Mouse (Mus musculus) MEL (cell line): ENCODE data around the gene Krt80. TPM values are rescaled to one million over a fixed set of nuclear protein-coding genes. Genes with fewer than 3 reads are reported as not detected.
A peak's percentile ranks its signal among the peaks of the same experiment; 100 is the strongest.

ENCODE experiments used
- DNase-seq: peaks from one replicate; pipeline ENCODE4 v3.0.0; 2011; ENCODE audit warnings: low read depth, low spot score
- H3K27ac ChIP-seq: 2 replicates; pipeline ENCODE4 v1.5.1; 2012; ENCODE audit warnings: low read depth, mild to moderate bottlenecking, control low read depth, low read length, moderate library complexity; ENCODE audit not compliant: control insufficient read depth
- H3K27me3 ChIP-seq, 2 experiments: fragments of 150-350 bp in 1 of 2; sonication (generic) in 1 of 2; 2 replicates each; pipeline ENCODE4 v1.6.1; 2012; ENCODE audit warnings: low read length in 2 of 2, mild to moderate bottlenecking in 2 of 2, improper control_type of control experiment in 1 of 2, moderate library complexity in 1 of 2; ENCODE audit not compliant: insufficient read depth in 2 of 2, control insufficient read depth in 1 of 2
- H3K36me3 ChIP-seq, 2 experiments: 2 replicates each; pipeline ENCODE4 v1.6.1; 2012 to 2014; ENCODE audit warnings: low read length in 2 of 2, improper control_type of control experiment in 1 of 2, inconsistent platforms in 1 of 2, mild to moderate bottlenecking in 1 of 2; ENCODE audit not compliant: insufficient read depth in 2 of 2, control insufficient read depth in 1 of 2
- H3K4me1 ChIP-seq, 2 experiments: fragments of 150-350 bp in 1 of 2; sonication (generic) in 1 of 2; 2 replicates each; pipeline ENCODE4 v1.6.1; 2012; ENCODE audit warnings: low read length in 2 of 2, improper control_type of control experiment in 1 of 2, mild to moderate bottlenecking in 1 of 2; ENCODE audit not compliant: insufficient read depth in 2 of 2, control insufficient read depth in 1 of 2
- H3K4me3 ChIP-seq, 2 experiments: fragments of 150-350 bp in 1 of 2; sonication (generic) in 1 of 2; 2 replicates each; pipeline ENCODE4 v1.5.1; 2012; ENCODE audit warnings: low read depth in 2 of 2, low read length in 2 of 2, mild to moderate bottlenecking in 2 of 2, moderate library complexity in 2 of 2, control low read depth in 1 of 2, improper control_type of control experiment in 1 of 2; ENCODE audit not compliant: control insufficient read depth in 1 of 2, insufficient read depth in 1 of 2
- H3K79me2 ChIP-seq: 2 replicates; pipeline ENCODE4 v1.6.1; 2012; ENCODE audit warnings: mild to moderate bottlenecking, low read length, moderate library complexity; ENCODE audit not compliant: control insufficient read depth, poor library complexity, insufficient read depth
- H3K9ac ChIP-seq: 2 replicates; pipeline ENCODE4 v1.6.1; 2012; ENCODE audit warnings: low read depth, mild to moderate bottlenecking, control low read depth, low read length, moderate library complexity; ENCODE audit not compliant: control insufficient read depth, poor library complexity, severe bottlenecking
- H3K9me3 ChIP-seq: fragments of 150-350 bp; sonication (generic); replicated peaks from 2 replicates; pipeline ENCODE4 v1.6.1; 2012; ENCODE audit warnings: mild to moderate bottlenecking, low read length, improper control_type of control experiment, moderate library complexity; ENCODE audit not compliant: insufficient read depth
- CHD1 ChIP-seq: IDR thresholded peaks from 2 replicates; pipeline ENCODE4 v1.6.1; 2012; ENCODE audit warnings: low read depth, mild to moderate bottlenecking, inconsistent platforms, low read length, improper control_type of control experiment
- CHD2 ChIP-seq: IDR thresholded peaks from 2 replicates; pipeline ENCODE4 v1.6.1; 2011; ENCODE audit warnings: low read length, improper control_type of control experiment
- CTCF ChIP-seq, 3 experiments: IDR thresholded peaks in 2 of 3; conservative IDR thresholded peaks in 1 of 3; 2 replicates each; pipeline ENCODE4 v1.5.1; 2011 to 2012; ENCODE audit warnings: low read length in 3 of 3, low read depth in 2 of 3, mild to moderate bottlenecking in 2 of 3, improper control_type of control experiment in 1 of 3, inconsistent platforms in 1 of 3, mixed read lengths in 1 of 3, moderate library complexity in 1 of 3; ENCODE audit not compliant: control insufficient read depth in 1 of 3, insufficient read depth in 1 of 3, poor library complexity in 1 of 3, severe bottlenecking in 1 of 3
- E2F4 ChIP-seq: IDR thresholded peaks from 2 replicates; pipeline ENCODE4 v1.6.1; 2011; ENCODE audit warnings: low read depth, low read length, improper control_type of control experiment, borderline replicate concordance
- EP300 ChIP-seq, 2 experiments: IDR thresholded peaks; 2 replicates each; pipeline ENCODE4 v1.6.1; 2011; ENCODE audit warnings: improper control_type of control experiment in 2 of 2, low read length in 2 of 2, low read depth in 1 of 2, mild to moderate bottlenecking in 1 of 2
- ETS1 ChIP-seq: IDR thresholded peaks from 2 replicates; pipeline ENCODE4 v1.6.1; 2012; ENCODE audit warnings: low read depth, mild to moderate bottlenecking, inconsistent platforms, low read length, improper control_type of control experiment, moderate library complexity
- GATA1 ChIP-seq: IDR thresholded peaks from 2 replicates; pipeline ENCODE4 v1.6.1; 2011; ENCODE audit warnings: low read depth, low read length, improper control_type of control experiment
- MAFK ChIP-seq: IDR thresholded peaks from 2 replicates; pipeline ENCODE4 v1.6.1; 2011; ENCODE audit warnings: low read depth, mild to moderate bottlenecking, low read length, improper control_type of control experiment, borderline replicate concordance
- MAX ChIP-seq: IDR thresholded peaks from 2 replicates; pipeline ENCODE4 v1.6.1; 2011; ENCODE audit warnings: low read length, improper control_type of control experiment
- MAZ ChIP-seq: IDR thresholded peaks from 2 replicates; pipeline ENCODE4 v1.6.1; 2012; ENCODE audit warnings: low read depth, mild to moderate bottlenecking, inconsistent platforms, low read length, improper control_type of control experiment
- MEF2A ChIP-seq: IDR thresholded peaks from 2 replicates; pipeline ENCODE4 v1.6.1; 2014; ENCODE audit warnings: low read depth, mild to moderate bottlenecking, inconsistent platforms, low read length, improper control_type of control experiment; ENCODE audit not compliant: poor library complexity, insufficient replicate concordance, severe bottlenecking; ENCODE audit errors: extremely low read depth
- MXI1 ChIP-seq: IDR thresholded peaks from 2 replicates; pipeline ENCODE4 v1.6.1; 2011; ENCODE audit warnings: mild to moderate bottlenecking, low read depth, low read length, improper control_type of control experiment
- MYB ChIP-seq: IDR thresholded peaks from 2 replicates; pipeline ENCODE4 v1.6.1; 2011; ENCODE audit warnings: mild to moderate bottlenecking, low read depth, low read length, improper control_type of control experiment
- MYC ChIP-seq: IDR thresholded peaks from 2 replicates; pipeline ENCODE4 v1.6.1; 2011; ENCODE audit warnings: low read depth, mild to moderate bottlenecking, low read length, improper control_type of control experiment, moderate library complexity
- NELFE ChIP-seq: IDR thresholded peaks from 2 replicates; pipeline ENCODE4 v1.6.1; 2011; ENCODE audit warnings: low read depth, low read length, improper control_type of control experiment
- POLR2AphosphoS5 ChIP-seq: IDR thresholded peaks from 2 replicates; pipeline ENCODE4 v1.6.1; 2012; ENCODE audit warnings: low read depth, borderline replicate concordance, mild to moderate bottlenecking, inconsistent platforms, low read length, moderate library complexity, mixed read lengths
- RAD21 ChIP-seq: IDR thresholded peaks from 2 replicates; pipeline ENCODE4 v1.6.1; 2011; ENCODE audit warnings: mild to moderate bottlenecking, low read depth, low read length, improper control_type of control experiment
- SIN3A ChIP-seq: IDR thresholded peaks from 2 replicates; pipeline ENCODE4 v1.6.1; 2012; ENCODE audit warnings: low read length, improper control_type of control experiment, inconsistent platforms
- SMC3 ChIP-seq: IDR thresholded peaks from 2 replicates; pipeline ENCODE4 v1.6.1; 2011; ENCODE audit warnings: low read depth, low read length, improper control_type of control experiment
- TBP ChIP-seq: IDR thresholded peaks from 2 replicates; pipeline ENCODE4 v1.8.0; 2011; ENCODE audit warnings: low read depth, low read length, improper control_type of control experiment
- TCF12 ChIP-seq: IDR thresholded peaks from 2 replicates; pipeline ENCODE4 v1.6.1; 2014; ENCODE audit warnings: low read depth, mild to moderate bottlenecking, inconsistent platforms, low read length, improper control_type of control experiment, moderate library complexity
- UBTF ChIP-seq: IDR thresholded peaks from 2 replicates; pipeline ENCODE4 v1.6.1; 2012; ENCODE audit warnings: low read depth, mild to moderate bottlenecking, inconsistent platforms, low read length, improper control_type of control experiment, moderate library complexity, borderline replicate concordance; ENCODE audit not compliant: insufficient read depth
- ZC3H11A ChIP-seq: IDR thresholded peaks from 2 replicates; pipeline ENCODE4 v1.6.1; 2012; ENCODE audit warnings: low read depth, mild to moderate bottlenecking, inconsistent platforms, low read length, improper control_type of control experiment
- ZKSCAN1 ChIP-seq: IDR thresholded peaks from 2 replicates; pipeline ENCODE4 v1.6.1; 2012; ENCODE audit warnings: low read depth, mild to moderate bottlenecking, inconsistent platforms, low read length, improper control_type of control experiment, moderate library complexity
- ZNF384 ChIP-seq: IDR thresholded peaks from 2 replicates; pipeline ENCODE4 v1.6.1; 2012; ENCODE audit warnings: low read depth, mild to moderate bottlenecking, inconsistent platforms, low read length, improper control_type of control experiment
- polyA plus RNA-seq, 2 experiments: library from polyadenylated mRNA; stranded (reverse) in 1 of 2; unstranded in 1 of 2; fragments of >175 nt in 1 of 2; fragments of >200 nt in 1 of 2; gene quantifications; 2 replicates each; pipeline versions ENCODE4 v1.2.1 to v1.2.4; 2012; ENCODE audit warnings: low replicate concordance in 2 of 2, low read depth in 1 of 2; ENCODE audit not compliant: insufficient read length in 2 of 2, insufficient read depth in 1 of 2, missing spikeins in 1 of 2
- total RNA-seq: library from RNA; depleted of rRNA; stranded (reverse); fragments of 300-350 nt; gene quantifications from 2 replicates; pipeline ENCODE4 v1.2.3, GENCODE M21; 2012

The Krt80 gene
- total and polyA plus RNA-seq, 3 experiments = not detected

- no peak overlapping the region for H3K4me3 ChIP-seq
- no peak overlapping the region for H3K9ac ChIP-seq
- H3K79me2 ChIP-seq = no peaks in the 10 kb centered on the region
- DNase-seq = no peak
- TF ChIP-seq POLR2AphosphoS5 = no peak
- TF ChIP-seq MAZ = no peak
- TF ChIP-seq TCF12 = no peak
- TF ChIP-seq CHD1 = no peak
- TF ChIP-seq NELFE = no peak
- no peak for TF ChIP-seq EP300 (IDR thresholded peaks at IDR 0.05; ENCODE audit: low read depth in 1 of 2, low read length in 2 of 2)
- TF ChIP-seq, all 39 proteins: peak for 0
- Histone ChIP-seq H3K9me3 (no peaks in the 10 kb centered on the region), H3K36me3 (no peaks in the 10 kb centered on the region), H3K4me1 (no peaks in the 10 kb centered on the region), H3K27ac (no peak overlapping the region), H3K27me3 (no peaks in the 10 kb centered on the region)
Observed at GRCm38 (mm10) chr15:101329564-101329892, 40.4 kb downstream of the Krt80 start.

- TF ChIP-seq CTCF (IDR thresholded peaks at IDR 0.05 in 2 of 3, conservative IDR thresholded peaks at IDR 0.05 in 1 of 3; ENCODE audit: control insufficient read depth in 1 of 3, insufficient read depth in 1 of 3, low read depth in 2 of 3, low read length in 3 of 3, poor library complexity in 1 of 3, severe bottlenecking in 1 of 3) = no peak
- no peak overlapping the region for H3K9ac ChIP-seq
- no peak for DNase-seq
- H3K27ac ChIP-seq = no peak overlapping the region
- no peak overlapping the region for H3K4me3 ChIP-seq
- H3K79me2 ChIP-seq = no peaks in the 10 kb centered on the region
- H3K27me3 ChIP-seq = no peaks in the 10 kb centered on the region
- no peaks in the 10 kb centered on the region for H3K4me1 ChIP-seq
- H3K36me3 ChIP-seq = no peaks in the 10 kb centered on the region
- H3K9me3 ChIP-seq = no peaks in the 10 kb centered on the region
Observed at GRCm38 (mm10) chr15:101328876-101329563, 40.9 kb downstream of the Krt80 start.

DNA sequence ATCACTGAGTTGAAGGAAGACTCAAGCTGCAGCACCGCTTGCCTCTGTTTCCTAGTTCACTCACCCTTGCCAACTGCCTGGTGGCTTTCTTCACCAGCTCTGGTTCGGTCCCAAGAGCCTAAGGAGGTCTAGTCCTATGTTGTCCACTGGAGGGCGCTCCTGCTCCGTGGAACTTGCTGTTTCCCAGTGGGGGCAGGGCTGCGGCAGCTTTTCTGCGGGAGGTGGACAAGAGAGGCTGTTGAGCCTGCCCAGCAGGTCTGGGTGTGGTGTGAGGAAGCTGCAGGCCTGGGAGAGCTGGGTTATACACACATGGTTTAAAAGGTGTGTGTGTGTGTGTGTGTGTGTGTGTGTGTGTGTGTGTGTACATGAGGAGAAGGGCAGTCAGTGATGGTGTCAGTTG lies 42.7 kb downstream of the Krt80 start:
- no peak overlapping the region for H3K9ac ChIP-seq
- H3K36me3 ChIP-seq = no peaks in the 10 kb centered on the region
- no peaks in the 10 kb centered on the region for H3K27me3 ChIP-seq
- no peaks in the 10 kb centered on the region for H3K4me1 ChIP-seq
- H3K9me3 ChIP-seq = no peaks in the 10 kb centered on the region
- H3K4me3 ChIP-seq = no peak overlapping the region
- no peak overlapping the region for H3K27ac ChIP-seq
- no peaks in the 10 kb centered on the region for H3K79me2 ChIP-seq
- DNase-seq = peak; percentile 86
- TF ChIP-seq CHD2 = peak; percentile 84
- TF ChIP-seq SMC3 = peak; percentile 94
- no peak for TF ChIP-seq MAFK
- TF ChIP-seq GATA1 = no peak
- no peak for TF ChIP-seq MAX
- TF ChIP-seq MAZ = peak; percentile 88
- TF ChIP-seq MXI1 = no peak; the same call in 1 of the 2 replicates
- no peak for TF ChIP-seq POLR2AphosphoS5
- no peak for TF ChIP-seq NELFE
- TF ChIP-seq RAD21 = no peak; the same call in none of the 2 replicates
- no peak for TF ChIP-seq MEF2A
- TF ChIP-seq EP300 (IDR thresholded peaks at IDR 0.05; ENCODE audit: low read depth in 1 of 2, low read length in 2 of 2) = peak in 1 of 2 experiments; percentile 38; a peak in 1 of 4 replicates
- no peak for TF ChIP-seq ZNF384
- no peak for TF ChIP-seq E2F4
- TF ChIP-seq ETS1 = no peak
- TF ChIP-seq SIN3A = peak; percentile 78
- TF ChIP-seq UBTF = no peak
- 0 out of 2 replicates have a peak, but pooled peaks have one; percentile 12 for TF ChIP-seq MYB
- no peak for TF ChIP-seq TBP
- no peak for TF ChIP-seq ZKSCAN1
- TF ChIP-seq CHD1 = no peak
- peak; percentile 90 for TF ChIP-seq ZC3H11A
- TF ChIP-seq MYC = peak; percentile 34; the same call in 1 of the 2 replicates
